8 mouse cellular contexts compared by ENCODE assay signal in the genomic region with DNA sequence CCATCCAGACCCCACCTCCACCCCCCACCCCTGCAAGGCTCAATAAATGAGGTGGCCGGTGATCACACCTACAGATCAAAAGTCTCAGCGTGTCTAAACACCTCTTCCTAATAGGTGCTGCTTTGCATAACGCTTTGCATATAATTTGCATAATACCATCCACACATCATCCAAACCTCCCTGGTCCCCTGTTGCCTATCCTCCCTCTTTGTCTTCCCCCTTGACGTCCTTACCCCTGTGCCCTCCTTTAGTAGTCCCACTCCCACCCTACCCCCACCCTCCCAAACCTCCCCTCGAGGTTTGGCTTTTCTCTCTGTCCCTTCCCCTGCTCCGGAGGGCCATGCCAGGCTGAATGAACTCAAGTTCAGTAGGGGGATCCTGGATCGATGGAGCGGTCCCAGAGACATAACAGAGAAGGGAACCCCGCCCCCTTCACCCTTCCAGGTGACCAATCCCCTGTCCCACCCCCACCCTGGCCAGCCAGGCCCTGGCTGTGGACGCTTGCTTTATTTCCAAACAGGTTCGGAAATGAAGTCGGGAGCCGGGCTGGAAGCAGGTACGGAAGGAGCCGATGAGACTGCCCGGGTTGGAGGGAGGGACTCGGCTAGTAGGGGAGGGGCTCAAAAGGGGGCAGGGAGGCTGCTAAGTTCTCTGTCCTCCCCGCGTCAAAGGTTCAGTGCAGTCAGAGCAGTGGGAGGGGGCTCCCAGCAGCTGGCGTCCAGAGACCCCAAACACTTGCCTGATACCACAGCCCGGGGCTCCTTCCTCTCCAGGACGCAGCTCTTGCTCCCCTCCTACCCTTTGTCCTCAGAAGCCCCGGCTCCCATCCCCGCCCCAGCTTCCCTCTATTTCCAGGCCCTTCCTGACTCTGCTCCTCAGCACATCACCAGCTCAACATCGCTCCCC.
DNase-seq lines count a peak whose midpoint lies in the region; ATAC-seq and TF ChIP-seq lines count a peak whose summit lies in the region.

No protein-coding gene starts in this region.

- 0 out of 2 replicates have a peak overlapping the region, but pooled peaks have one; percentile 9 for H3K9ac ChIP-seq in hindbrain, postnatal 0 days (replicated peaks; ENCODE audit: low read length)
- peak overlapping the region; percentile 42 for H3K9ac ChIP-seq in midbrain, embryonic 14.5 days (replicated peaks; ENCODE audit: low read length)

- H3K4me2 ChIP-seq in hindbrain, postnatal 0 days (ENCODE audit: low read depth, low read length) = peak overlapping the region; percentile 10; the same call in 1 of the 2 replicates
- peak overlapping the region; percentile 57 for H3K4me2 ChIP-seq in midbrain, embryonic 14.5 days (ENCODE audit: low read length)

- H3K36me3 ChIP-seq in embryonic facial prominence, embryonic 10.5 days (replicated peaks) = no peaks in the 10 kb centered on the region
- no peaks in the 10 kb centered on the region; the same call in none of the 2 replicates for H3K36me3 ChIP-seq in hindbrain, postnatal 0 days (ENCODE audit: insufficient read depth, low read length)
- H3K36me3 ChIP-seq in midbrain, embryonic 14.5 days (ENCODE audit: control insufficient read depth, insufficient read depth, low read length) = no peaks in the 10 kb centered on the region

- H3K4me3 ChIP-seq in embryonic facial prominence, embryonic 10.5 days = peak overlapping the region; percentile 58
- no peak overlapping the region for H3K4me3 ChIP-seq in hindbrain, postnatal 0 days (ENCODE audit: low read length)
- H3K4me3 ChIP-seq in midbrain, embryonic 14.5 days (replicated peaks; ENCODE audit: low read depth, low read length) = peak overlapping the region; percentile 30

- intact Hi-C loops in heart, postnatal 36 days (cut with DNase I) = no loop called here

- H3K9me3 ChIP-seq in embryonic facial prominence, embryonic 10.5 days = no peaks in the 10 kb centered on the region
- no peaks in the 10 kb centered on the region for H3K9me3 ChIP-seq in hindbrain, postnatal 0 days (ENCODE audit: low read length)
- no peaks in the 10 kb centered on the region for H3K9me3 ChIP-seq in midbrain, embryonic 14.5 days (ENCODE audit: control insufficient read depth, low read length)

- no peak for TF ChIP-seq CTCF in hindbrain, postnatal 0 days (IDR thresholded peaks at IDR 0.05; ENCODE audit: low read depth)

- peak overlapping the region; percentile 78 for H3K27ac ChIP-seq in embryonic facial prominence, embryonic 10.5 days (replicated peaks)
- H3K27ac ChIP-seq in hindbrain, postnatal 0 days = no peak overlapping the region
- no peak overlapping the region for H3K27ac ChIP-seq in midbrain, embryonic 14.5 days (replicated peaks; ENCODE audit: low read depth, low read length)

- 3% methylated on average over 25 of the region's 25 CpGs for WGBS in embryonic facial prominence, embryonic 10.5 days
- 11% methylated on average over 25 of the region's 25 CpGs for whole genome bisulfite sequencing in hindbrain, postnatal 0 days
- WGBS in midbrain, embryonic 14.5 days = 3% methylated on average over 25 of the region's 25 CpGs

- ATAC-seq in hindbrain, postnatal 0 days = peak; percentile 36; the same call in 1 of the 2 replicates
- ATAC-seq in midbrain, embryonic 14.5 days (ENCODE audit: low FRiP score, low TSS enrichment) = peak; percentile 59; the same call in 1 of the 2 replicates

- peaks cover 34% of the 10 kb centered on the region for H3K4me1 ChIP-seq in embryonic facial prominence, embryonic 10.5 days
- H3K4me1 ChIP-seq in hindbrain, postnatal 0 days (ENCODE audit: insufficient read depth, low read length) = no peaks in the 10 kb centered on the region
- peaks cover 10% of the 10 kb centered on the region for H3K4me1 ChIP-seq in midbrain, embryonic 14.5 days (ENCODE audit: control insufficient read depth, insufficient read depth, low read length)

- DNase-seq in heart, adult 11 months = peak; percentile 93
- no peak for DNase-seq in heart, postnatal 36 days
- peak; percentile 49 for DNase-seq in embryonic facial prominence, embryonic 10.5 days (ENCODE audit: low spot score)
- no peak for DNase-seq in hindbrain, postnatal 0 days (ENCODE audit: low spot score)
- peak; percentile 35 for DNase-seq in midbrain, embryonic 14.5 days
- no peak for DNase-seq in thymus, postnatal 36 days
- no peak for DNase-seq in cerebellum, adult 8-10 months
- no peak for DNase-seq in cerebellum, adult 11-12 months

- H3K27me3 ChIP-seq in embryonic facial prominence, embryonic 10.5 days (replicated peaks; ENCODE audit: low read depth, poor library complexity, severe bottlenecking) = peaks cover 38% of the 10 kb centered on the region
- H3K27me3 ChIP-seq in hindbrain, postnatal 0 days (ENCODE audit: insufficient read depth, low read length) = no peaks in the 10 kb centered on the region
- H3K27me3 ChIP-seq in midbrain, embryonic 14.5 days (ENCODE audit: control insufficient read depth, insufficient read depth, low read length) = peaks cover 4% of the 10 kb centered on the region; the same call in 1 of the 2 replicates

Comparison
In these comparisons a context has a peak if more than half of its experiments do, and no peak if none do; other contexts are left out.
1. DNase-seq: peak in heart, adult 11 months (single experiment), embryonic facial prominence, embryonic 10.5 days (single experiment) and midbrain, embryonic 14.5 days (single experiment); none in heart, postnatal 36 days (0 of 2), hindbrain, postnatal 0 days (single experiment), thymus, postnatal 36 days (0 of 2), cerebellum, adult 8-10 months (single experiment) and cerebellum, adult 11-12 months (single experiment).